Mouse (Mus musculus): ENCODE data around the gene Tbl3.

The Tbl3 gene

DNA sequence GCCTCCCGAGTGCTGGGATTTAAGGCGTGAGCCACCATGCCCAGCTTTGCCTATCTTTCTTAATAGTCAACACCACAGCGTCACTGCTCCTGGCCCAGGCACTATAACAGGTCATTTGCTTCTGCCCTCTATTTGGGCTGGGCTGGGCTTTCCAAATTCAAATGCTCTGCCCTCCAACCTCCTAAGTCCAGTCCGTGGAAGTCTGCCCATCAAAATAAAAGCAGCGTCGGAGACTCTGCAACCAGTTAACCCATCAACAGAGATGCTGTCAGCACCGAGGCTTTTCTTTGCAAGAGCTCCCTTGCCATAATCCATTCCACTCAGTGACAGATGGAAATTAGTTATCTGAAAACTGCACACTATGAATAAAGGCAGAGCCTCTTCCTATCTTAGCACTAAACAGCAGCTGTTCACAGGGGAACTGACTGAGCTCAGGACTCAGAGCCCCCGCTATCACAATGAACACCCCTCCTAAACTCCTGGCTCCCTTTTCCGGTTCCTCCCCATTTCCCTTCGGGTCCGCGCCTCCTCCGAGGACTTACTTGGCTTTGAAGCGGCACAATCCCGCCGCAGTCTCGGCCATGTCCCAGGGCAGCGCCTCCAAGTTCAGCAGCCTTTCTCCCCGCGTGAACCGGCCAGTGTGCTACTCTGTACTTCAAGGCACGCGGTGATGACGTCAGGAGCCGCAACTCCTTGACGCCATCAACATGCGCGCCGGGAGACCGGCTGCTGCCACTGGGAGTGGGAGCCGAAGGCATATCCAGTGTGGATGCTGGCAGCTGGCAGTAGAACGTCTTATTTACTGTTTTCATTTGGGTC is at the start of gene Tbl3:
Gene Tbl3 (minus strand): TSS at position 679 of the 819 bp plus-strand sequence.
- DNase-seq, result peak; percentile 92

DNA sequence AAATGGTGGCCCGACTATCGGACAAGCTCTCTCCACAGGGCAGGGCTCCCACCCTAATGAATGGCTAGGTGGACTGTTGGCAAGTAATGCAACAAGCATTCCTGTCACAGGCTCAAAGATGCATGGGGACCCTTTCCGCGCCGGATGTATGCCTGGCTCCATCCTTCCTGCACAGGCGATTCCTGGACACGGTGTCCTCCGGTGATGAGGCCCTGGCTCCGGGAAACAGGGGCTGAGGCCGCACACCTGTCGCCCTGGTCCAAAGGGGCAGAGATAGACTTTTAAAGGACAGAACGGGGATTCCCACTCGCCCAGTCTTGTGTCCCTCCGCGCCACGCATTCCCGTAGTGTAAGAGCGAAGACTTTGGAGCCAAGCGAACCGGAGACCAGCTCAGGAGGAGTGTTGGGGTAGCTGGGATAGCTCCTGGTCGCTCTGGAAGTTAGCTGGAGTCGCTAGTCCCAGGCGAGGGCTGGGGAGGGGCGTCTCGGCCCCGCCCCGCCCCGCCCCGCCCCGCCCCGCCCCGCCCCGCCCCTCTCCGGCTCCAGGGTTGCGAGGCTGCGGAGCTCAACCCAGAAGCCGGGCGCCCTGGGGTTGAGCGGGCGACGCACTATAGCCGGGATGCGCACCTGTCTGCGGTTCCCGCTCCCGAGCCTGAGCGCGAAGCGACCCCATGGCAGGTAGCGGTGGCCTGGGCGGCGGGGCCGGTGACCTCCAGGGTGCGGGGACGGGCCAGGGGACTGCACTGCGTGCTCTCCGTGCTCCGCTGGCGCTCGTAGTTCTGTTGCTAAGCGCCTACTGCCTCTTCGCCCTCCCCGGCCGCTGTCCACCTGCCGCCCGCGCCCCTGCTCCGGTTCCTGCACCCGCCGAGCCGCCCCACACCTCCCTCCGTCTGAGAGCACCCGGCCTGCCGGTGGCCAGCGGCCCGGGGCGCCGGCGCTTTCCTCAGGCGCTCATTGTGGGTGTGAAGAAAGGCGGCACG is 45.2 kb upstream of the Tbl3 start, which contains the start of gene Hs3st6:
Gene Hs3st6 (plus strand): TSS at position 574 of the 980 bp plus-strand sequence.
- DNase-seq, result no peak

DNA sequence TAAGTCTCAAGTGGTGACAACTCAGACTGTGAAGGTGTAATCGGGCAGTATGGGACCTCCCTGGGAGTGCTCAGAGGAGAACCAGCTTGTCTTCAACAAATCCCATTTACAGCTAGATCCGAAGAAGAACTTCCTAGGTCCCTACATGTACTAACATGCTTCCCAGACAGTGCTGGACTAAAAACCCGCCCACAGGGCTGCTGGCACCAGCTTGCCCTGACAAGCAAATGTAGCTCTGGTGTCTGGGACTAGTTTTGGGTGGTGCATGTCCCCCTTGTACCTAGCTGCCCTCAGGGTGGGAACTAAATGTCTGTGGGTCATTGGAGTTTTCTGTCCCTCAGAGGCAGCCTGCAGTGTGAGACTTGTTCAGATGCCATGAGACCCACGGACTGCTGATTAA is 44.1 kb upstream of the Tbl3 start:
- DNase-seq, result no peak

DNA sequence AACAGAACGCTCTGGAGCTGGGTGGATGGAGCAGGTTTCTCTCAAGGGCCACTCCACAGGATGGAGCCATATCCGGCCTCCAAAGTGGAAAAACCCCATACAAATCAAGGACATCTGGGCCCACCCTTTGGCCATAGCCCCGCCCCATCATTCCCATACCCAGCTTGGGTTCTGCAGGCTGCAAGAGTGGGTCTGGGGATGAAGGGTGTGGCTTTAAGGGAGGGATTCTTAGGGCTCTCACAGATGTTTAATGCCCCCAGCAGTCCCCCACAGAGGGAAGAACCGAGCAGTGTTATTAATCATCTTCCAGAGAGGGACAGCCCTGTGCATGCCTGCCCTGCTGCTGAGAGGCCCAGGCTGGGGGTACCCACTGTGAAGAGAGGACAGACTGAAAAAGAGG is 39.5 kb upstream of the Tbl3 start:
- DNase-seq, result no peak

DNA sequence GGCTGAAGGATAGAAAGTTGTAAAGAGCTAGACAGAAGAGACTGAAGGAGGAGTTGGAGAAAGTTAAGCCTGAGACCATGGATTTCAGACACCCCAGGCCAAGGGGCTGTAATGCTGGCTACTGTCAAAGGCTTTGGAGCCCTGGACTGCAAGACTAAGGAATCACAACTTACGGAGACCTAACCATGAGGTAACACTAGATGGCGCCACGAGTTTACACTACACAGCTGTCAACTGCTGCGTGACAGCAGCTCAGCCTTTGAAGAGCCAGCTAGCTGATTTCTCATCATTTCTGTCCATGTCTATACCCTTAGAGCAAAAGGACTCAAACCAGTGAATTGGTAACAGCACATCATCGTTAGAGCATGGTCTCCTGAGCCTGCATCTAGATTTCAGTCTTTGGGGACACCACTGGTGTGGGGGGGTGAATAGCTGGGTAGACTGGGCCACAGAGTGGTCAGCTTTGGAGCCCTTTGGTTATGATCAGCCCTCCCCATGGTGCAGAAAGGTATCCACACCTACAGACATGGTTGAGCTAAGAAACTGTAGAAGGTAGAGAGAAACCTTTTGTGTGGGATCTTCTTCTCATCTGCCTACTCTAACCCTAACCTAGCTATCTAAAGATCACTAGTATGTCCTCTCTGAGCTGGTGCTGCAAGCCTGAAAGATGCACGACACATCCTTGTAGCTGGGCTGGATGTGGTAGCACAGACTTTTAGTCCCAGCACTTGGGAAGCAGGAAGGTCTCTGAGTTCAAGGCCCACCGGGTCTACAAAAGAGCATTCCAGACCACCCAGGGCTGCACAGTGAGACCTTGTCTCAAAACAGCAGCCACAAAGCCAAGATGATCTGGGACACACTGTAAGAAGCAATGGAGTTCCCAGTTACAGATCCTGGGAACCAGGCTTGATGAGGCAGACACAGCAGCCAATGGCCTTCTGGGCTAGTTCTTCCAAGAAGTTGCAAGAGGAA is 38.4 kb upstream of the Tbl3 start:
- DNase-seq, result peak; percentile 66

DNA sequence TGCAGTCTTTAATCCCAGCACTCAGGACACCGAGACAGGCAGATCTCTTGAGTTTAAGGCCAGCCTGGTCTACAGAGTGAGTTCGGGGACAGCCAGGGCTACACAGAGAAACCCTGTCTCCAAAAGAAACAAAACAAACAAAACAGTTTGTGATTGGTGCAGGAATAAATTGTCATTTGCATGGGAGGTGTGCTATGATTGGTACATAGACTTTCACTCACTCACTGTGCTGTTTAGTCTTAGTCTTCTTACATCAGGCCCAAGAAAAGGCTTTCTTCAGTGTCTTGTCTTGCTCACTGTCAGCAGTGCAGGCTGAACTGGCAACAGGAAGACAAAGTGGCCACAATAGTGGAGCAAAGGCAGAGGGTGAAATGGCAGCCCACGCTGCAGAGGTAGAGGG is 36.9 kb upstream of the Tbl3 start:
- DNase-seq, result no peak

DNA sequence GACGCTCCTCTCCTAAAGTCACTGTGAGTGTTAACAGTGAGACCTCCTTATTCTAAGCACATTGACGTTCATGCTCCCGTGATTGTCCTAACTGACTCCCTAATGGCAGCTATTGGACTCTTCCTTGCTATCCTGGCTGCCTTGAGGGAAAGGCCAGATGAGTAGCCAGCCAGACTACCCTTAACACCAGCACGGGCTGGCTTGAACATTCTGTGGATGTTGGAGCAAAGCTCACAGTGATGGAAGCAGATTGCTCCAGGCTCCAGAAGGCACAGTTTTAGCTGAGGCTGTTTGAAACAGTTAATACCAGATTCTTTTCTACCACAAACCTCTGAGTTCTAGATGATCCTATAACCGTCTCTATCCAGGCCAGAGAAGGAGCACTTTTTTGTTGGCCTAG is 36.4 kb upstream of the Tbl3 start:
- DNase-seq, result no peak

DNA sequence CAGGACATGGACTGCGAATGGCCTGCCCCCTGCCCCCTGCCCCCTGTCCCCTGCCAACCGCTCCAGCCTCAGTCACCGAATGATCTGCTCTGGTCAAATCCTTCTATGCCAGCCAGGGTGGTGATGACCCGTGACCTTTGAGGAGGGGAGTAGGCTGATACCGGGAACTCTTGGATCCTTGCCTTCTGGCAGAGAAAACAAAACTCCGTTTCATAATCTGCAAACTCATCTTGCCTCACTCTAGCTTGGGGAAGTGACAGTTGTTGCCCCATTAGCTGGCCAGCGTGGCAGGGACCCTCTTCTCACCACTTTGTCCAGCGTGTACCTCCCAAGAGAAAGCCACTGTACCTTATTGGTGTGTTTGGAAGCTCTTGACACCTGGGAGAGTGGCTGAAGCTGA is 34.8 kb upstream of the Tbl3 start:
- no peak for DNase-seq

DNA sequence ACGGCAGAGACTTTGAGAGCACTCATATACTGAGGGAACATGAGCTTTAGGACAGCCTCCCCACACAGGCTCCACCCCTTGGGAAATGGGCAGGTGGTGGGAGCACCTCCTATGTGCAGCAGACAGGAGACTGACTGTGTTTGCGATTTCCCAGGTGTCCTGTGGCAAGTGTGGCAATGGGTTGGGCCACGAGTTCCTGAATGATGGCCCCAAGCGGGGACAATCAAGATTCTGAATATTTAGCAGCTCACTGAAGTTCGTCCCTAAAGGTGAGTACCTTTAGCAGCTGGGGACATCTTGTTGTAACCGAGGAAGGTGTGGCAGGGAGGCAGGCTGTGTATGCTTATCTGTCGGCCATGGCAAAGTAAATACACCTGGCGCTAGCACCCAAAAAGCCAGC is 32.5 kb upstream of the Tbl3 start:
- DNase-seq, result no peak

DNA sequence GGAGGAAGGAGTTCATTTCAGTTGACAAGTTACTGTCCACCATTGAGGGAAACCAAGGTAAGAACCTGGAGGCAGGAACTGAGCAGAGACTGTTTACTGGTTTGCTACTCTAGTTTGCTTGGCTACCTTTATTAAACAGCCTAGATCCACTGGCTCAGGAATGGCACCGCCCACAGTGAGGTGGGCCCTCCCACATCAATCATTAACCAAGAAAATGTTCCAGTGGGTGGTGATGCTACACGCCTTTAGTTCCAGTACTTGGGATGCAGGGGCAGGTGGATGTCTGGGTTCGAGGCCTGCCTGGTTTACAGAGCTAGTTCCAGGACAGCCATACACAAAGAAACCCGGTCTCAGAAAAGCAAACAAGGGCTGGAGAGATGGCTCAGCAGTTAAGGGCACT is 30.8 kb upstream of the Tbl3 start:
- DNase-seq, result no peak

DNA sequence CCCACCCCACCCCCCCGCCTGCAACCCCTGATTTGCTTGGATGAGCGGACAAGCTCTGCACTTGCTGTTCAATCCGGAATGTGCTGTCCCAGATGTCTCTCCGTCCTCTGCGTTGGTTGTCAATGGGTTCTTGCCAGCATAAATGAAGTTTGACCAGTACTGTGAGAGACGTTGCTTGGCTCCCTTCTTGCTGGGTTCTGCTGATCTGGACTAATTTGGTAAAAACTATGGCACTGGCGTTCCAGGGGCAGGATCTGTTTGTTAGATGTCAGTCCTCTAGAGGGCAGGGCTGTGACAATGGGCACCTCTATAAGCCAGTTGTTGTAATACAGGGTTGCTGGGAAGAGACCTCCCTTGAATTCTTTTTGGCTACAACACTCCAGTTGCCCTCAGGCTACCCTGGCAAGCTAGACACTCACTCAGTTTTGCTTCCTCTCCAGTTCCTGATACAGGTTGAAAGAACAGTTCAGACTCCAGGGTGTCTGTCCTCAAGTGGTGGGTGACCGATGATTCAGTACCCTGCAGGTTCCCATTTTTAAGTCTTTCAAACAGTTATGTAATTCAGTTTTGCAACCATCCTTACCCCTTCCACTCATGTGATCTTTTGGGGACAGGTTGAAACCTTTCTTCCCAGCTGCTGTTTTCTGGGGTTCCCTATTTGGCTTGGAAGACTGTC is 29.8 kb upstream of the Tbl3 start:
- DNase-seq, result no peak

DNA sequence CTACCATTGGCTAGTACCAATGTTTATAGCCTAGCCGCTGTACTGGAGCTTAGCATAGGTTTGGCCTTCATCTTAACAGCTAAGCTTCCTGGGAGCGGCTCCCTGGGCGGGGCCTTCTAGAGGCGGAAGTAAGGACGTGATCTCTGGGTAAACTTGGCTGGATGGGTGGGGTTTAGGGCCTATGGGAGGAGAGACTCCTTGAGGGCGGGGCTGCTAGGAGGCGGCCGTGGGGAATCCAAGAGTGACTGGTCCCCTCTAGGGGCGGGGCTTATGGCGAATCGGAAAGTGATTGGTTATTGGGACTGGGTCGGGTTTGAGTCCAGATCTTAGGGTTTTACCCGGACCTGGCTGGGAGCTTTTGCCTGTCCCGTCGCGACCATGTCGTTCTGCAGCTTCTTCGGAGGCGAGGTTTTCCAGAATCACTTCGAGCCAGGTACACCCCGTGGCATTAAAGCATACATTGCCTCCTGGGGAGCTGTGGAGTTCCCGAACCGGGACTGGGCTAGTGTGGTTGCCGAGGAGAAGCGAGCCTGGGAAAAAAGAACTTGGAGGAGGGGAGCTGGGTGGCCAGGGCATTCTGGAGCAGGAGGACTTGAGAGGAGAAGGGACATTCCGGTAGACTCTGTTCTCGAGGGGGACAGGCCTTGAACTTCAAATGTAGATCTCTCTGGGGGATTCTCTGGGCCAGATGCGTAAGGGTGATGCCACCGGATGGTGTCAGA is 29.0 kb upstream of the Tbl3 start, which contains the start of gene Msrb1:
Gene Msrb1 (plus strand): TSS at position 313 of the 722 bp plus-strand sequence.
- peak; percentile 96 for DNase-seq

DNA sequence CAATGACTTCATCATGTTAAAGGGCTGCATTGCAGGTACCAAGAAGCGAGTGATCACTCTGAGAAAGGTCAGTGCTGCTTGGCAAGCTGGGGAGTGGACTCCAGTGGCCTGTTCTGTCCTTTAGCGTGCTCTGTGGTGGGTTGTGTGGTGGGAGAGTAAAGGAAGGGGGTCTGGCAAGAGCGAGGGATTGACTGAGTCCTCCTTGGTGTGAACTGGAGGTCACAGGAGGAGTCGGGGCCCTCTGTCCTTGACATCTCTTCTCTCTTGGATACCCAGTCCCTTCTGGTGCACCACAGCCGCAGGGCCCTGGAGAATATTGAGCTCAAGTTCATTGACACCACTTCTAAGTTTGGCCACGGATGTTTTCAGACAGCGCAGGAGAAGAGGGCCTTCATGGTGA is 28.0 kb upstream of the Tbl3 start:
- DNase-seq, result peak; percentile 32

DNA sequence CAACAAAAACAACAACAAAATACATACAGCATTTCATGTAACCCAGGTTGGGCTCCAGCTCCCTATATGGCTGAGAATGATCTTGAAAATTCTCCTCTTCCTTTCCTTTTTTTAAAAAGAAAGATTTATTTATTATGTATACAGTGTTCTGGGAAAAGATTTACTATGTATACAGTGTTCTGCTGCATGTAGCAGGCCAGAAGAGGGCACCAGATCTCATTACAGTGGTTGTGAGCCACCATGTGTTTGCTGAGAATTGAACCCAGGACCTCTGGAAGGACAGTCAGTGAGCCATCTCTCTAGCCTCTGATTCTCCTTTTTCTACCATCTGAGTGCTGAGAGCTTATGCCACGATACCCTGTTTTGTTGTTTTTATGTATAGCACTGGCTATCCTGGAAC is 27.1 kb upstream of the Tbl3 start:
- no peak for DNase-seq

DNA sequence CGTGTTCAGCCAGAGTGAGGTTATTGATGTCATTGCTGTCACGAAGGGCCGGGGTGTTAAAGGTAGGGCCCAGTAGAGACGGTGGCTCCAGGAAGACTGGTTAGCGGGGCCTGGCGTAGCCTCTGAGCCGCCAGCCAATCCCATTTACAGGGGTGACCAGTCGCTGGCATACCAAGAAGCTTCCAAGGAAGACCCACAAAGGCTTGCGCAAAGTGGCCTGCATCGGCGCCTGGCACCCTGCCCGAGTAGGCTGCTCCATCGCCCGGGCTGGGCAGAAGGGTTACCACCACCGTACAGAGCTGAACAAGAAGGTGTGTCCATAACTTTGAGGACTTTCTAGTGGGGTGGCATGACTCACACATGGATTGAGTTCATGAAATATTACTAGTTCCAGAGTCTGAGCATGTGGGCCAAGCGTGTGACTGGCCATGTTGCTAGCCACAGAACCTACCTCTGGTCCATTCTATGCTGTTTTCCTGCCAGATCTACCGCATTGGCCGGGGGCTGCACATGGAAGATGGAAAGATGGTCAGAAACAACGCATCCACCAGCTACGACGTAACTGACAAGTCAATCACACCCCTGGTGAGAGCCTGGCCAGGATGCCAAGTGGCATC is 26.1 kb upstream of the Tbl3 start:
- no peak for DNase-seq

DNA sequence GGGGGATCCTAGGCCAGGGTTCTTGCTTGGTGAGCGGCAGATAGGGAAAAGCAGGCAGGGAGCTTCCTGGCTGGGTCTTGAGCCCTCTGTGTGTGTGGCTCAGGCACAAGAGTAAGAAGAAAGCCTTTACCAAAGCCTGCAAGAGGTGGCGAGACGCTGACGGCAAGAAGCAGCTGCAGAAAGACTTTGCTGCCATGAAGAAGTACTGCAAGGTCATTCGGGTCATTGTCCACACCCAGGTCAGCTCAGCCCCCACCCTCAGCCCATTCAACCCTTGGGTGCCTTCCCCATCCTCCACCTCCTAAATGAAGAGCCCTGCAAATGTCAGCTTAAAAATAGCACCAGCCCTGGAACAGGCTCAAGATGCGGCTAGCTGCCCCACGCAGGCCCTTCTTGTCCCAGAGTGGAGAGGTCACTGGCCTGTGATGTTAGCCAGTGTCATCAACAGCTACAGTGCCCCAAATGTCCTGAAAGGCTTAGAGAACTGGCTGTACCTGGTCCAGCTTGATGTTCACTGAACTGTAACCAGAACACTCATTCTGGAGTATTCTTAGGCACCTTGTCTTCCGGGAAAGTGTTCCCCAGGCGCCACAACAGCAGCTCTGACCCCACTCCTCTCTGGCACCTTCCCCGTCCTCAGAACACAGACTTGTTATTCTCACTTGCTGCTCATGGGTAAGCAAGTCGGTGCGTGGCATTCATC is 24.9 kb upstream of the Tbl3 start:
- DNase-seq, result no peak

DNA sequence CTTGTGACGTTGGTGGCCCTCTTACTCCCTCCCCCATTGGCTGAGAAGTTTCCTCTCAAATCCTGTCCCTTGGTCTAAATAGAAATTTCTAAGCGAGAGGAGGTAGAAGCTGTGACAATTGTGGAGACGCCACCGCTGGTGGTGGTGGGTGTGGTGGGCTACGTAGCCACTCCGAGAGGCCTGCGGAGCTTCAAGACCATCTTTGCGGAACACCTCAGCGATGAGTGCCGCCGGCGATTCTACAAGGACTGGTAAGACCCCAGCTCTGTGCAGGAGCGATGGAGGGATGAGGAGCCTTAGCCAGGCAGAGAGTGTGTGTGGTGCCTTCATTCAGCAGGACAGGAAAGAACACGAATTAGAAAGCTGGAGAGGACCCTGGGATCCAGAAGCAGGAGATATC is 23.3 kb upstream of the Tbl3 start:
- DNase-seq, result no peak

DNA sequence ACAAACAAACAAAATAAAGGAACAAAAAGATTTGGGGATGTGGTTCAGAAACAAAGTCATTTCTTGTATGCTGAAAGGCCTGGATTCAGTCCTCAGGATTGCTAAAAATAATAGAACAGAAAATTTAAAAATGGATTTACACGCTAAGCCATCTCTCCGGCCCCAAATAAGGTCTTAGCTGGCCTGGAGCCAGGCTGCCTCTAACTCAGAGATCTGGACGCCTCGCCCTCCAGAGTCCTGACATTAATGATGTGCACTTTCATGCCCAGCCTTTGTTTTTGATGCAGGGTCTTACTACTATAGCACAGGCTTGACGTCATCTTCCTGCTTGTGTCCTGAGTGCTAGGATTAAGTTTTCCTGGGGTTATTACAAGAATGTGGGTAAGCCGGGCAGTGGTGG is 21.6 kb upstream of the Tbl3 start:
- no peak for DNase-seq

DNA sequence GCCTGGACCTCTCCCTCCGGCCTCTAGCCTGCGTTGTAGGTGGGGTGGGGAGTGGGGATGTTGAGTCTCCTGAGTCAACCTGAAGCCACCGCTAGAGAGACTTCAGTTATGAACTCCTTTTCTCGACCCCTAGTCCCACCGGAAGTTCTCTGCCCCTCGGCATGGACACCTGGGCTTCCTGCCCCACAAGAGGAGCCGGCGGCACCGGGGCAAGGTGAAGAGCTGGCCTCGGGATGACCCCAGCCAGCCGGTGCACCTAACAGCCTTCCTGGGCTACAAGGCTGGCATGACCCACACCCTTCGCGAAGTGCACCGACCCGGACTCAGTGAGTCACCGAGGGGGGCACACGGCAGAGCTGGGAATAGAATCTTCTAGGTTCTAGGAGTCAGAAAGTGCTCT is 20.7 kb upstream of the Tbl3 start:
- DNase-seq, result no peak

DNA sequence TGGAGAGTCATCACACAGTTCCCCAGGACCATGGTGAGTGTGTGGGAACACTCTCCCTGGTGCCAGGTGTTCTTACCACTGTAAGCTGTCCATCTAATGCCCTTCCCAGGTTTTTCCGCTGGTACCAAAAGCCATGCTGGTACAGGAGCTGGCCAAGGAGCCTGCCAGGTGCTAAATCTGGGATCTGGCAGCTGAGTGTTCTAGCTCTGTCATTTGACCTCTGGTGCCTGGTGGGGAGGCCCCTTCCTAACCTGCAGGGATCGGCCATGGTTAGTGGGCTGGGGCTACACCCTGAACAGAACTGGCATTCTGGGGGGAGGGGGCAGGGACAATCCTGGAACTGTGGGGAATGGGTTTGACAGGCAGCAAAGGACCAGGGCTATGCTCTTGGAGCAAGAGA is 20.2 kb upstream of the Tbl3 start, which contains the start of gene Rpl3l:
Gene Rpl3l (plus strand): TSS at position 203 of the 400 bp plus-strand sequence.
- DNase-seq, result no peak
